Mouse (Mus musculus) liver, adult 2 months (tissue): ENCODE measurements around the gene Gm2696. TPM values are rescaled to one million over a fixed set of nuclear protein-coding genes. Genes with fewer than 3 reads are reported as not detected.

ENCODE experiments used
- DNase-seq: peaks from one replicate; pipeline ENCODE4 v3.0.0-alpha.2; 2011; ENCODE audit warnings: low read depth, low spot score; ENCODE audit errors: extremely low read depth
- H3K27ac ChIP-seq: fragments of 200-500 bp; replicated peaks from 2 replicates; pipeline ENCODE4 v1.5.1; 2012; ENCODE audit warnings: low read depth, mild to moderate bottlenecking, control low read depth, inconsistent platforms, low read length; ENCODE audit not compliant: insufficient read depth
- H3K27me3 ChIP-seq: fragments of 200-500 bp; 2 replicates; pipeline ENCODE4 v1.6.1; 2012; ENCODE audit warnings: mild to moderate bottlenecking, moderate library complexity, low read length, inconsistent platforms; ENCODE audit not compliant: control insufficient read depth, insufficient read depth
- H3K36me3 ChIP-seq: fragments of 200-500 bp; 2 replicates; pipeline ENCODE4 v1.6.1; 2012; ENCODE audit warnings: low read length, inconsistent platforms; ENCODE audit not compliant: control insufficient read depth, insufficient read depth
- H3K4me1 ChIP-seq: fragments of 200-500 bp; 2 replicates; pipeline ENCODE4 v1.6.1; 2011; ENCODE audit warnings: low read length; ENCODE audit not compliant: control insufficient read depth, insufficient read depth
- H3K4me3 ChIP-seq: fragments of 200-500 bp; 2 replicates; pipeline ENCODE4 v1.5.1; 2011; ENCODE audit warnings: low read depth, mild to moderate bottlenecking, control low read depth, low read length, moderate library complexity; ENCODE audit not compliant: insufficient read depth
- H3K79me2 ChIP-seq: fragments of 200-500 bp; 2 replicates; pipeline ENCODE4 v1.6.1; 2012; ENCODE audit warnings: inconsistent platforms, mild to moderate bottlenecking, low read length, moderate library complexity; ENCODE audit not compliant: control insufficient read depth, insufficient read depth
- H3K9ac ChIP-seq: fragments of 200-500 bp; 2 replicates; pipeline ENCODE4 v1.6.1; 2012; ENCODE audit warnings: low read depth, mild to moderate bottlenecking, control low read depth, inconsistent platforms, low read length
- CTCF ChIP-seq: fragments of 200-500 bp; IDR thresholded peaks from 2 replicates; pipeline ENCODE4 v1.5.1; 2011; ENCODE audit warnings: low read depth, low read length, control low read depth
- POLR2A ChIP-seq: fragments of 200-500 bp; IDR thresholded peaks from 2 replicates; pipeline ENCODE4 v1.6.1; 2011; ENCODE audit warnings: low read length, control low read depth; ENCODE audit not compliant: insufficient read depth; ENCODE audit errors: extremely low read depth
- WGBS: fragments of 180-500 bp; shearing (Covaris S2); methylation state at CpG from one replicate; pipeline ENCODE4 v1.1.7; 2018; 5-methylcytosine and 5-hydroxymethylcytosine counted together
- polyA plus RNA-seq: library from polyadenylated mRNA; depleted of rRNA; stranded (reverse); fragments of >200 nt; gene quantifications from 2 replicates; pipeline ENCODE4 v1.2.3, GENCODE M21; 2012; rRNA removed
- total RNA-seq: library from RNA; depleted of rRNA; stranded (reverse); fragments of >200 nt; gene quantifications from 2 replicates; pipeline ENCODE4 v1.2.3, GENCODE M21; 2014; rRNA removed

Gm2696 gene
- total and polyA plus RNA-seq, 2 experiments, result not detected

DNA sequence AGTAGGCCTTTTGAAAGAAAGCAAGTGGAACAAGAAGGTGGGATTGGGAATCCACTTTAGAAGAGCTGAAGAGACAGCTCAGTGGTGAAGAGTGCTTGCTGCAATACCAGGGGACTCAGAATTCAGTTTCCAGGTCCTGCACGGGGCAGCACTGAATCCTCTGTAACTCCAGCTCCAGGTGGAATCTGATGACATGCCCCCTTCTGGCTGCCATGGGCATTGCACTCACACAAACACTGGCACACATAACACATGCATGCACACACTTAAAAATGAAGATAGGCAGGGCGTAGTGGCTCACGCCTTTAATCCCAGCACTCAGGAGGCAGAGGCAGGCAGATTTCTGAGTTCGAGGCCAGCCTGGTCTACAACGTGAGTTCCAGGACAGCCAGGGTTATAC lies 68.1 kb downstream of the Gm2696 start:
- no peak for TF ChIP-seq POLR2A
- peak; percentile 23; the same call in 1 of the 2 replicates for TF ChIP-seq CTCF
- no peak overlapping the region for H3K9ac ChIP-seq
- WGBS, result 87% methylated on average over 5 of the region's 5 CpGs
- H3K27ac ChIP-seq, result no peak overlapping the region
- H3K36me3 ChIP-seq, result no peaks in the 10 kb centered on the region
- H3K79me2 ChIP-seq, result no peaks in the 10 kb centered on the region
- H3K4me1 ChIP-seq, result no peaks in the 10 kb centered on the region
- no peak for DNase-seq
- no peak overlapping the region for H3K4me3 ChIP-seq
- no peaks in the 10 kb centered on the region for H3K27me3 ChIP-seq

Other genes starting within 250 kb of the Gm2696 start
Only the 30 nearest of the 33 such genes appear.
- gene Sumo3, start 208.6 kb upstream of the Gm2696 start, total RNA-seq, result 59.6 and 108 TPM in 2 replicates
- gene Sumo3, start 208.6 kb upstream of the Gm2696 start, polyA plus RNA-seq, result 170 and 226 TPM in 2 replicates
- gene Gm49325, start 208.5 kb upstream of the Gm2696 start, total RNA-seq, result 0.47 TPM in 1 of 2 replicates, not detected in the other
- not detected in 2 replicates for gene Gm49325, start 208.5 kb upstream of the Gm2696 start, polyA plus RNA-seq
- 21.6 and 22.3 TPM in 2 replicates for gene Ube2g2, start 192.4 kb upstream of the Gm2696 start, total RNA-seq
- 30.4 and 34.2 TPM in 2 replicates for gene Ube2g2, start 192.4 kb upstream of the Gm2696 start, polyA plus RNA-seq
- 0.07 and 0.09 TPM in 2 replicates for gene Tspear, start 128.1 kb upstream of the Gm2696 start, total RNA-seq
- gene Tspear, start 128.1 kb upstream of the Gm2696 start, polyA plus RNA-seq, result 0.12 and 0.50 TPM in 2 replicates
- gene Gm19402, start 123.9 kb upstream of the Gm2696 start, total RNA-seq, result not detected in 2 replicates
- not detected in 2 replicates for gene Gm19402, start 123.9 kb upstream of the Gm2696 start, polyA plus RNA-seq
- gene Gm9508, start 117.4 kb upstream of the Gm2696 start, total RNA-seq, result not detected in 2 replicates
- not detected in 2 replicates for gene Gm9508, start 117.4 kb upstream of the Gm2696 start, polyA plus RNA-seq
- not detected in 2 replicates for gene Gm10272, start 108.1 kb upstream of the Gm2696 start, total RNA-seq
- not detected in 2 replicates for gene Gm10272, start 108.1 kb upstream of the Gm2696 start, polyA plus RNA-seq
- not detected in 2 replicates for gene Gm10024, start 103.2 kb upstream of the Gm2696 start, total RNA-seq
- gene Gm10024, start 103.2 kb upstream of the Gm2696 start, polyA plus RNA-seq, result not detected in 2 replicates
- gene Gm10142, start 98.9 kb upstream of the Gm2696 start, total RNA-seq, result not detected in 2 replicates
- not detected in 2 replicates for gene Gm10142, start 98.9 kb upstream of the Gm2696 start, polyA plus RNA-seq
- not detected in 2 replicates for gene Krtap12-1, start 94.1 kb upstream of the Gm2696 start, total RNA-seq
- gene Krtap12-1, start 94.1 kb upstream of the Gm2696 start, polyA plus RNA-seq, result not detected in 2 replicates
- gene Gm10100, start 88.2 kb upstream of the Gm2696 start, total RNA-seq, result not detected in 2 replicates
- gene Gm10100, start 88.2 kb upstream of the Gm2696 start, polyA plus RNA-seq, result not detected in 2 replicates
- gene Gm18596, start 72.0 kb upstream of the Gm2696 start, total RNA-seq, result not detected in 2 replicates
- not detected in 2 replicates for gene Gm18596, start 72.0 kb upstream of the Gm2696 start, polyA plus RNA-seq
- not detected in 2 replicates for gene Gm9736, start 63.3 kb upstream of the Gm2696 start, total RNA-seq
- not detected in 2 replicates for gene Gm9736, start 63.3 kb upstream of the Gm2696 start, polyA plus RNA-seq
- gene Gm3233, start 55.0 kb upstream of the Gm2696 start, total RNA-seq, result not detected in 2 replicates
- gene Gm3233, start 55.0 kb upstream of the Gm2696 start, polyA plus RNA-seq, result not detected in 2 replicates
- not detected in 2 replicates for gene Gm3238, start 43.4 kb upstream of the Gm2696 start, total RNA-seq
- gene Gm3238, start 43.4 kb upstream of the Gm2696 start, polyA plus RNA-seq, result not detected in 2 replicates
- gene Gm7138, start 37.7 kb upstream of the Gm2696 start, total RNA-seq, result not detected in 2 replicates
- gene Gm7138, start 37.7 kb upstream of the Gm2696 start, polyA plus RNA-seq, result not detected in 2 replicates
- not detected in 2 replicates for gene Gm3250, start 32.1 kb upstream of the Gm2696 start, total RNA-seq
- not detected in 2 replicates for gene Gm3250, start 32.1 kb upstream of the Gm2696 start, polyA plus RNA-seq
- gene Gm7137, start 26.5 kb upstream of the Gm2696 start, total RNA-seq, result not detected in 2 replicates
- gene Gm7137, start 26.5 kb upstream of the Gm2696 start, polyA plus RNA-seq, result not detected in 2 replicates
- not detected in 2 replicates for gene Gm9639, start 19.6 kb upstream of the Gm2696 start, total RNA-seq
- not detected in 2 replicates for gene Gm9639, start 19.6 kb upstream of the Gm2696 start, polyA plus RNA-seq
- not detected in 2 replicates for gene Gm19668, start 15.5 kb upstream of the Gm2696 start, total RNA-seq
- gene Gm19668, start 15.5 kb upstream of the Gm2696 start, polyA plus RNA-seq, result not detected in 2 replicates
- not detected in 2 replicates for gene Gm9507, start 2.8 kb upstream of the Gm2696 start, total RNA-seq
- gene Gm9507, start 2.8 kb upstream of the Gm2696 start, polyA plus RNA-seq, result not detected in 2 replicates
- gene Krtap10-4, start 12.4 kb downstream of the Gm2696 start, total RNA-seq, result not detected in 2 replicates
- not detected in 2 replicates for gene Krtap10-4, start 12.4 kb downstream of the Gm2696 start, polyA plus RNA-seq
- gene Krtap10-10, start 21.3 kb downstream of the Gm2696 start, total RNA-seq, result not detected in 2 replicates
- gene Krtap10-10, start 21.3 kb downstream of the Gm2696 start, polyA plus RNA-seq, result not detected in 2 replicates
- not detected in 2 replicates for gene Gm36176, start 32.1 kb downstream of the Gm2696 start, total RNA-seq
- gene Gm36176, start 32.1 kb downstream of the Gm2696 start, polyA plus RNA-seq, result not detected in 2 replicates
- not detected in 2 replicates for gene Gm10318, start 38.2 kb downstream of the Gm2696 start, total RNA-seq
- not detected in 2 replicates for gene Gm10318, start 38.2 kb downstream of the Gm2696 start, polyA plus RNA-seq
- gene Gm3285, start 47.3 kb downstream of the Gm2696 start, total RNA-seq, result not detected in 2 replicates
- gene Gm3285, start 47.3 kb downstream of the Gm2696 start, polyA plus RNA-seq, result not detected in 2 replicates
- 20.9 and 26.7 TPM in 2 replicates for gene Lrrc3, start 87.9 kb downstream of the Gm2696 start, total RNA-seq
- gene Lrrc3, start 87.9 kb downstream of the Gm2696 start, polyA plus RNA-seq, result 57.0 and 64.1 TPM in 2 replicates
- 3.1 and 4.1 TPM in 2 replicates for gene Trpm2, start 155.9 kb downstream of the Gm2696 start, total RNA-seq
- 2.1 and 3.3 TPM in 2 replicates for gene Trpm2, start 155.9 kb downstream of the Gm2696 start, polyA plus RNA-seq
- gene 1810043G02Rik, start 163.8 kb downstream of the Gm2696 start, total RNA-seq, result 5.9 and 8.0 TPM in 2 replicates
- gene 1810043G02Rik, start 163.8 kb downstream of the Gm2696 start, polyA plus RNA-seq, result 13.2 and 13.7 TPM in 2 replicates
- gene Pfkl, start 195.4 kb downstream of the Gm2696 start, total RNA-seq, result 17.5 and 21.1 TPM in 2 replicates
- 38.6 and 46.0 TPM in 2 replicates for gene Pfkl, start 195.4 kb downstream of the Gm2696 start, polyA plus RNA-seq